ENCODE assay signal across 33 mouse cellular contexts in the genomic region with DNA sequence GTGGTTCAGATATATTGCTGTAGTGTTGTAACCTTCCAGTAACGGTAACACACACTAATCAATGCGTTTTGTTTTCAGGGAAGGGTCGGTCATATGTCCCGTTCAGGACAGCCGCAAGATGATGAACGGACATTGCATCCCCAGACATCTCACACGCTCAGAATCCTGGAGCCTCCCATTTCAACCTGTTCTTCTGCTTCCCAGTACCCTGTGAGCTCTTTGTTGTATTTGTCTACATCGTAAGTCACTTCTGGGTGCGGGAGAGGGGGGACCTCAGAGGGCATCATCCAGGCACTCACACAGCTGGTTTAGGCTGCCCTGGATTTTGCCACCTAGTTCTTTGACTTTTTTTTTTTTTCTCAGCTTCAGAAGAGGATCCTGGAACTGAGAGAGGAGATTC.
"Had no signal": no experiment of that assay in that cellular context is flagged by ENCODE, and none has a peak within 500 bp of the region (broad histone marks: within the 10 kb centered on the region; RNA-seq: fewer than 3 reads in every experiment).

No protein-coding gene starts in this region.

- H3K27ac ChIP-seq: heart, embryonic 10.5 days; heart, embryonic 13.5 days; heart, embryonic 15.5 days; hindbrain, embryonic 10.5 days; hindbrain, embryonic 12.5 days; hindbrain, embryonic 13.5 days; hindbrain, embryonic 14.5 days; hindbrain, embryonic 15.5 days; hindbrain, postnatal 0 days; intestine, embryonic 15.5 days; kidney, embryonic 15.5 days; kidney, postnatal 0 days; layer of hippocampus, adult 2 months had no signal

- H3K9ac ChIP-seq: heart, embryonic 13.5 days; heart, embryonic 15.5 days; hindbrain, embryonic 12.5 days; hindbrain, embryonic 13.5 days; hindbrain, embryonic 14.5 days; hindbrain, embryonic 15.5 days; intestine, embryonic 15.5 days; kidney, embryonic 15.5 days had no signal

- ATAC-seq: hindbrain, embryonic 16.5 days; hindbrain, postnatal 0 days; inflammation-experienced regulatory T-cells, adult 6 months; intestine, embryonic 15.5 days; intestine, embryonic 16.5 days; intestine, postnatal 0 days had no signal

- H3K4me1 ChIP-seq: heart, embryonic 10.5 days; heart, embryonic 13.5 days; heart, embryonic 15.5 days; hindbrain, embryonic 10.5 days; hindbrain, embryonic 12.5 days; hindbrain, embryonic 15.5 days; intestine, embryonic 15.5 days; kidney, embryonic 15.5 days had no signal

- H3K4me3 ChIP-seq: heart, embryonic 10.5 days; heart, embryonic 13.5 days; heart, embryonic 15.5 days; hindbrain, embryonic 10.5 days; hindbrain, embryonic 12.5 days; hindbrain, embryonic 13.5 days; hindbrain, embryonic 15.5 days; intestine, embryonic 15.5 days; kidney, embryonic 15.5 days; layer of hippocampus, adult 2 months had no signal

- H3K4me2 ChIP-seq: heart, embryonic 11.5 days; heart, embryonic 13.5 days; heart, embryonic 15.5 days; hindbrain, embryonic 12.5 days; hindbrain, embryonic 13.5 days; hindbrain, embryonic 14.5 days; hindbrain, embryonic 15.5 days; intestine, embryonic 15.5 days; kidney, embryonic 15.5 days had no signal

- DNase-seq: heart, postnatal 10 days; heart, postnatal 14 days; heart, postnatal 36 days; heart, postnatal 4 days; kidney, adult 11 months; kidney, adult 18-20 months; kidney, adult 2 months; kidney, adult 8-10 months; kidney, adult 9 months; kidney, postnatal 10 days; kidney, postnatal 14 days; kidney, postnatal 36 days; kidney, postnatal 4 days; layer of hippocampus, adult 9-11 months; layer of hippocampus, postnatal 36 days had no signal

- H3K27me3 ChIP-seq: heart, embryonic 13.5 days; heart, embryonic 15.5 days; hindbrain, embryonic 12.5 days; hindbrain, embryonic 13.5 days; hindbrain, embryonic 15.5 days; intestine, embryonic 15.5 days; kidney, embryonic 15.5 days had no signal

- H3K9me3 ChIP-seq: heart, embryonic 10.5 days; heart, embryonic 13.5 days; heart, embryonic 15.5 days; hindbrain, embryonic 10.5 days; hindbrain, embryonic 12.5 days; hindbrain, embryonic 13.5 days; hindbrain, embryonic 15.5 days; intestine, embryonic 15.5 days; kidney, embryonic 15.5 days had no signal
